Mouse (Mus musculus) forebrain, embryonic 12.5 days (tissue): ENCODE data around the gene Tcf25. TPM values are rescaled to one million over a fixed set of nuclear protein-coding genes. Genes with fewer than 3 reads are reported as not detected.
"Not testable (repeated sequence)": the region's sequence is repeated elsewhere in the genome, so short reads cannot be mapped to it uniquely, and the experiment has no call there.

Experiments
- ATAC-seq: fragments of 200-750 bp; cut with Nextera tagmentation; 2 replicates; pipeline ENCODE4 v1.8.0; 2017; ENCODE audit warnings: moderate TSS enrichment; ENCODE audit not compliant: low FRiP score
- H3K27ac ChIP-seq: fragments of 300-500 bp; sonication (generic); 2 replicates; pipeline ENCODE4 v1.5.1; 2016; ENCODE audit warnings: mild to moderate bottlenecking
- H3K27me3 ChIP-seq: fragments of 300-500 bp; sonication (generic); 2 replicates; pipeline ENCODE4 v1.6.1; 2016; ENCODE audit warnings: mild to moderate bottlenecking
- H3K36me3 ChIP-seq: fragments of 300-500 bp; sonication (generic); replicated peaks from 2 replicates; pipeline ENCODE4 v1.6.1; 2016; ENCODE audit warnings: mild to moderate bottlenecking
- H3K4me1 ChIP-seq: fragments of 300-500 bp; sonication (generic); 2 replicates; pipeline ENCODE4 v1.6.1; 2016
- H3K4me2 ChIP-seq: fragments of 300-500 bp; sonication (generic); 2 replicates; pipeline ENCODE4 v1.6.1; 2016; ENCODE audit warnings: mild to moderate bottlenecking, moderate library complexity
- H3K4me3 ChIP-seq: fragments of 300-500 bp; sonication (generic); replicated peaks from 2 replicates; pipeline ENCODE4 v1.5.1; 2016; ENCODE audit warnings: mild to moderate bottlenecking
- H3K9ac ChIP-seq: fragments of 300-500 bp; sonication (generic); 2 replicates; pipeline ENCODE4 v1.6.1; 2016; ENCODE audit warnings: mild to moderate bottlenecking
- H3K9me3 ChIP-seq: fragments of 300-500 bp; sonication (generic); 2 replicates; pipeline ENCODE4 v1.6.1; 2016
- WGBS: fragments of 180-500 bp; shearing (Covaris S2); methylation state at CpG from one replicate; pipeline ENCODE4 v1.1.7; 2016; 5-methylcytosine and 5-hydroxymethylcytosine counted together
- polyA plus RNA-seq: library from polyadenylated mRNA; unstranded; fragments of >200 nt; fragmentation: Nextera tagmentation; extraction: Ambion mirVana; gene quantifications from 2 replicates; pipeline ENCODE4 v1.2.1, GENCODE M21; 2016

Tcf25 gene
- polyA plus RNA-seq, 1 experiment from 2014 or later: 174 TPM

DNA sequence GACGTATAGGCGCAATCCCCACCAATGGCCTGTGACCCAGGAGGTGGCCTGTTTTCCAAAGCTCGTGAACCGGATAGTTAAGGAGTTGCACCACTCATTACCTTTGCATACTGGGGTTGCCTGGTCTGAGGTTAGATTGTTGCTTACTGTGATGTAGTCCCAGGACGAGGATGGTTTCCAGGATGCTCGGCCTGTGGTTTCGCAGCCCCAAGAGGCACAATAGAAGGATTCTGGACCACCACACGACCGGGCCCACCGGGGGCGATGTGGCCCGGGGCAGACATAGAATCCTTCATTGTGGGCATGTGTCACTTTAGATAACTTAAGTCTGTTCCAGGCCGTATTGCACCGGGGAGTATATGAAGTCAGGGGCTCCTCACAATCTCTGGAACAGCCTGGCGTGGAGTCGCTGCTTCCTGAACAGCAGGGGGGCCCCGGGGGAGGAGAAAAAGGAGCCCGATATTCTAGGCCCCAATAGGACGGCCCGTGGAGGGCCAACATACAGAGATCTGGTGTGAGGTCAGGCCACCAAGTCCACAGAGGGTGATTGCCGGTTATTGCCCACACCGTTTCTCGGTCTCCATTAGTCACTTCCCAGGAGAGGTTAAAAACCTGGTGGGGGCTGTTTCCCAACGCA lies 54.2 kb downstream of the Tcf25 start:
- no peak overlapping the region for H3K9ac ChIP-seq
- WGBS: 97% methylated on average over 24 of the region's 24 CpGs
- H3K4me1 ChIP-seq: 0 out of 2 replicates have a peak, but pooled peaks cover under 1% of the 10 kb centered on the region
- no peak overlapping the region for H3K4me2 ChIP-seq
- peaks cover under 1% of the 10 kb centered on the region; the same call in 1 of the 2 replicates for H3K36me3 ChIP-seq
- ATAC-seq: no peak
- H3K27me3 ChIP-seq: no peaks in the 10 kb centered on the region
- H3K27ac ChIP-seq: no peak overlapping the region
- no peak overlapping the region for H3K4me3 ChIP-seq
- H3K9me3 ChIP-seq: peaks cover 55% of the 10 kb centered on the region

DNA sequence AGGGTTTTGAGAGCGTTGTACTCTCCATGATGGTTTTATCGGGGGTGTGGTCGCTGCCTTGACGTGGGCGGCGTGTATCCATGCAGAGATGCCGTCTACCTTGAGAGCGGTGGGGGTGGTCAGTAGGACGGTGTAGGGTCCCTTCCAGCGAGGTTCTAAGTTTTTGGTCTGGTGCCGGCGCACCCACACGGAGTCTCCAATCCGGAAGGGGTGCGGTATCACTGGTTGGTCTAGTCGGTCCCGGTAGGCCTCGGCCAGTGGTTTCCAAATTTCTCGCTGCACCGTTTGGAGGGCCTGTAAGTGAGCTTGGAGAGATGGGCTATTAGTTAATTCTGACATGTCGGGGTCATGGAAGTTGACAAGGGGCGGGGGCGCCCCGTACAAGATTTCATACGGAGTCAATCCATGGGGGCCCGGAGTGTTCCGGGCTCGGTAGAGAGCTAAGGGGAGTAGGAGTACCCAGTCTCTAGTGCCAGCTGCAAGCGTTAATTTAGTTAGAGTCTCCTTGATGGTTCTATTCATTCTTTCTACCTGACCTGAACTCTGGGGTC lies 54.9 kb downstream of the Tcf25 start:
- Histone ChIP-seq H3K27ac (no peak overlapping the region), H3K4me2 (no peak overlapping the region), H3K4me3 (no peak overlapping the region), H3K4me1 (no peaks in the 10 kb centered on the region), H3K27me3 (no peaks in the 10 kb centered on the region), H3K9me3 (peaks cover 56% of the 10 kb centered on the region), H3K9ac (no peak overlapping the region), H3K36me3 (no peaks in the 10 kb centered on the region)
- 98% methylated on average over 29 of the region's 29 CpGs for WGBS
- ATAC-seq: no peak

DNA sequence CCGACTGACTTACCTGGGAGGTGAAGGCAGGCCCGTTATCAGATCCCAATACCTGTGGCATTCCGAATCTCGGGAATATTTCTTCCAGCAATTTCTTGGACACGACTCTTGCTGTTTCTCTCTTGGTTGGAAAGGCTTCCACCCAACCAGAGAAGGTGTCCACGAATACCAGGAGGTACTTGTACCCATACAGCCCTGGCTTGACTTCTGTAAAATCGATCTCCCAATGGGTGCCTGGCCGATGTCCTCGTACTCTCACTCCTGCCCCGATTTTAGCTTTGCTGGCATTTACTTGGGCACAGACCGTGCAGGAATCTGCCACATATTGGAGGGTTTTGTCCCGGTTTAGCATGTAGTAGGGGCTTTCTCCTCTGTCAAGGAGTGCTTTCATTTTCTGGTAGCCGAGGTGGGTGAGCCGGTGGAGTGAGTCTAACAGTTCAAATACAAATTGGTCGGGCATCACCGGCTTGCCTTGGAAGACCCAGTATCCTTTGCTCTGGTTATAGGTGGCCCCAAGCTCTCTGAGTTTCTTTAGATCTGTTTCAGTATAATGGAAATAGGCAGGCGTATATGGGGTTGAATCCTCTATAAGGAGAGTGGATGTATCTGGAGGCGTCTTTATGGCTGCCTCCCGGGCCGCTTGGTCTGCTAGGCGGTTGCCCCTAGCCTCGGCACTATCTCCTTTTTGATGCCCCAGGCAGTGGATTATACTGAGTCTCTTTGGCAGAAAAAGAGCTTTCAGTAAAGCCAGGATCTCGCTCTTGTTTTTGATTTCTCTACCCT lies 55.6 kb downstream of the Tcf25 start:
- Histone ChIP-seq H3K27ac (no peak overlapping the region), H3K9ac (no peak overlapping the region), H3K27me3 (no peaks in the 10 kb centered on the region), H3K36me3 (no peaks in the 10 kb centered on the region), H3K4me1 (no peaks in the 10 kb centered on the region), H3K9me3 (peaks cover 56% of the 10 kb centered on the region), H3K4me2 (no peak overlapping the region), H3K4me3 (no peak overlapping the region)
- 96% methylated on average over 23 of the region's 23 CpGs for WGBS
- no peak for ATAC-seq

DNA sequence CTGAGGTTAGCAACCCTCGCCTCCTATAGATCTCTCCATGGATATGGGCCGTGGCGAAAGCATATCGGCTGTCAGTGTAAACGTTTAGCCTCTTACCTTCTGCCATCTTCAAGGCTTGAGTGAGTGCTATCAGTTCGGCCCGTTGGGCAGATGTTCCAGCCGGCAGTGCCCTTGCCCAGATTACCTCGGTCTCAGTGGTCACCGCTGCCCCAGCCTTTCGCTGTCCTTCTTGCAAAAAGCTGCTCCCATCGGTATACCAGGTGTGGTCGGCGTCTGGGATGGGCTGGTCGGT lies 56.1 kb downstream of the Tcf25 start:
- H3K9ac ChIP-seq, H3K4me3 ChIP-seq, H3K27me3 ChIP-seq, H3K36me3 ChIP-seq, H3K27ac ChIP-seq, H3K4me2 ChIP-seq, H3K4me1 ChIP-seq, ATAC-seq: not testable (repeated sequence)
- H3K9me3 ChIP-seq: peaks cover 60% of the 10 kb centered on the region
- 95% methylated on average over 15 of the region's 15 CpGs for WGBS

DNA sequence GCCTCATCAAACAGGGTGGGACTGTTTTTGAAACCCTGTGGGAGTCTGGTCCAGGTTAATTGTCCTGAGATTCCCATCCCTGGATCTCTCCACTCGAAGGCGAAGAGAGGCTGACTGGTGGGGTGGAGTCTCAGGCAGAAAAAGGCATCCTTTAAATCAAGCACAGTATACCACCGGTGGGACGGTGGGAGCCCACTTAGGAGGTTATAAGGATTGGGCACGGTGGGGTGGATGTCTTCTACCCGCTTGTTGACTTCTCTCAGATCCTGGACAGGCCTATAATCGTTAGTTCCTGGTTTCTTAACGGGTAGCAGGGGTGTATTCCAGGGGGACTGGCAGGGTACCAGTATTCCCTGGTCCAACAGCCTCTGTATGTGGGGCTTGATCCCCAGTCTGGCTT lies 57.4 kb downstream of the Tcf25 start:
- H3K9ac ChIP-seq, H3K27me3 ChIP-seq, H3K4me2 ChIP-seq, ATAC-seq, H3K4me1 ChIP-seq, H3K4me3 ChIP-seq, H3K27ac ChIP-seq, H3K36me3 ChIP-seq: not testable (repeated sequence)
- WGBS: 89% methylated on average over 8 of the region's 8 CpGs
- peaks cover 65% of the 10 kb centered on the region for H3K9me3 ChIP-seq

DNA sequence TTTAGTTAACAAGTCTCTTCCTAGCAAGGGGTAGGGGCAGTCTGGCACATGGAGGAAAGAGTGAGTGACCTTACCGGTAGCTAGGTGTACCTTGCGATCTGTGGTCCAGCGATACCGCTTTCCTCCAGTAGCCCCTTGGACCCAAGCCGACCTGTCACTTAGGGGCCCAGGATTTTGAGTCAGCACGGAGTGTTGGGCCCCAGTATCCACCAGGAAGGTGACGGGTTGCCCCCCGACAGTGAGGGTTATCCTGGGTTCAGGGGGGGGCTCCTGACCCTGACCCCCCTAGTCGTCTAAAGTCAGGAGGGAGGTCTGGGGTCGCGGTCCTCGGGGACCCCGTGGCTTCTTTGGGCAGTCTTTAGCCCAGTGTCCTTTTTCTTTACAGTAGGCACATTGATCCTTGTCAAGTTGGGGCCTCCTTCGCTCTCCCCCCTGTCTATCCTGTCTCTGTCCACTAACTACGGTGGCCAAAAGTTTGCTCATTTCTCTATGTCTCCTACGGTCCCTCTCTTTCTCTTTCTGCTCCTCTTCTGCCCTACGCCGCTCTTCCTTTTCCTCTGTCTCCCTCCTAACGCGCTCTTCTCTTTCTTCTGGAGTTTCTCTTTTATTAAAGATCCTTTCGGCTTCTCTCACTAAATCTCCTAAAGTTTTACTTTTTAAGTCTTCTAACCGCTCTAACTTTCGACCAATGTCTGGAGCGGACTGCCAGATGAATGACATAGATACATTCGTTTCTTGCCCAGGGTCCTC lies 58.2 kb downstream of the Tcf25 start:
- ATAC-seq: no peak
- WGBS: 95% methylated on average over 25 of the region's 25 CpGs
- H3K4me1 ChIP-seq: no peaks in the 10 kb centered on the region
- no peak overlapping the region for H3K27ac ChIP-seq
- H3K9me3 ChIP-seq: peaks cover 60% of the 10 kb centered on the region
- no peaks in the 10 kb centered on the region for H3K27me3 ChIP-seq
- no peak overlapping the region for H3K9ac ChIP-seq
- H3K4me2 ChIP-seq: no peak overlapping the region
- no peak overlapping the region for H3K4me3 ChIP-seq
- no peaks in the 10 kb centered on the region for H3K36me3 ChIP-seq

DNA sequence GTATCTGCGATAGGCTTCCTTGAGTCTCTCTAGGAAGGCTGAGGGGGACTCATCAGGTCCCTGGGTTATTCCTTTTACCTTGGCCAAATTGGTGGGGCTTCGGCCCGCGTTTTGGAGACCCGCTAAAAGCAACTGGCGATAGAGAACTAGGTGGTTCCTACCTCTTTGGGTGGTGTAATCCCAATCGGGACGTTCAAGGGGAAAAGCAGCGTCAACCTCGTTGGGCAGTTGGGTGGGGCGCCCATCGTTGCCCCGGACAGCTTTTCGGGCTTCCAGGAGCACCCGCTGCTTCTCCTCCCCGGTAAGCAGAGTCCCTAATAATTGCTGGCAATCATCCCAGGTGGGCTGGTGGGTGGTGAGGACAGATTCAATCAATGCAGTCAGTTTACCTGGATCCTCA lies 58.8 kb downstream of the Tcf25 start:
- no peak overlapping the region for H3K4me2 ChIP-seq
- no peaks in the 10 kb centered on the region for H3K27me3 ChIP-seq
- no peak overlapping the region for H3K9ac ChIP-seq
- H3K4me1 ChIP-seq: no peaks in the 10 kb centered on the region
- WGBS: 95% methylated on average over 16 of the region's 16 CpGs
- ATAC-seq: no peak
- peaks cover 54% of the 10 kb centered on the region for H3K9me3 ChIP-seq
- no peak overlapping the region for H3K27ac ChIP-seq
- H3K36me3 ChIP-seq: no peaks in the 10 kb centered on the region
- no peak overlapping the region for H3K4me3 ChIP-seq

DNA sequence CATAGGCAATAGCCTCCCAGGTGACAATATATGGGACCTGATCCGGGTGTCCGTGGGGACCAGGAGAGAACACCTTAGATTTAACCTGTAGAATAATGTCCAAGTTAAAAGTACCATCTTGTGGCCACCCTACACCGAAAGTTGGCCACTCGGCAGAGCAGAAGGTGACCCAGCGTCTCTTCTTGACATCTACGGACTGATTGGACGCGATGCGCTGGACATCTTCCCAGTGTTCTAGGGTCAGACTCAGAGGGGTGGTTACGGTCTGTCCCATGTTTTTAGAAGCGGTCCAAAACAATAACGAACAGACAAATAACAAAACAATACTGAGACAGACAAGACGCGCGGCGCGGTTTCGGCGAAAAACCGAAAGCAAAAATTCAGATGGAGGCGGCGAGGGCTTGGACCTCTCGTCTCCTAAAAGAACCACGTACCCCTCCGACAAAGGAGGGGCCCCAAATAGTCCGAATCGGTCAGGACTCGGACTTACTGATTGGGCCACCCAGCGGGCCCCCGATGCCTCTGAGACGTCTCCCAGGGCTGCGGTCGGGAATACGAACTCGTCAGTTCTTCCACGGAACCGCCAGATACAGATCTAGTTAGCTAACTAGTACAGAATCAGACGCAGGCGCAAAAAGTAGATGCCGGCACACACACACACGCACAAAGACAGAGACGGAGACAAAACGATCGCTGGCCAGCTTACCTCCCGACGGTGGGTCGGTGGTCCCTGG lies 59.9 kb downstream of the Tcf25 start:
- peaks cover 44% of the 10 kb centered on the region for H3K9me3 ChIP-seq

DNA sequence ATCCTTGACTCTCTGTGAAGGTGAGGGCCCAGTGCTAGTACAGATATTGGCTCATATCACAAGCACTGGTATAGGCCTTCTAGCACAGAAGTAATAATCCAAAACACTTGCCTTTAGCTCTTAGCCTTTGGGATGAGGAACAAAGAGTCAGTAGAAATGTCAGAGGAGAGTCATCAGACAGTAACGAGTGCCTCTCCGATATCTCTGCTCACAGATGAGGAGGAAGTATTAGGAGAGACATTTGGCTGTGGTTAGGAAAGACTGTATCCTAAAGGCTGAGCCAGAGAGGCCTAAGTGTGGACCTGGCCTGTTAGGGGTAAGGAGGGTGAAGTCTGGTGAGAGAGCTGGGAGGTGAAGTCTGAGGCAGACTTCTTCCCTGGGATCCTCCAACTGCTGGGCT lies 68.2 kb downstream of the Tcf25 start:
- H3K27ac ChIP-seq: no peak overlapping the region
- no peak overlapping the region for H3K4me2 ChIP-seq
- H3K4me3 ChIP-seq: no peak overlapping the region
- peaks cover 9% of the 10 kb centered on the region for H3K4me1 ChIP-seq
- H3K9ac ChIP-seq: no peak overlapping the region
- H3K9me3 ChIP-seq: no peaks in the 10 kb centered on the region
- 0 out of 2 replicates have a peak, but pooled peaks cover 5% of the 10 kb centered on the region for H3K27me3 ChIP-seq
- H3K36me3 ChIP-seq: no peaks in the 10 kb centered on the region
- no peak for ATAC-seq
- 92% methylated on average over 2 of the region's 2 CpGs for WGBS

More for the DNA sequence above, 59.9 kb downstream of the Tcf25 start:
- ATAC-seq, H3K4me3 ChIP-seq, H3K4me1 ChIP-seq, H3K27me3 ChIP-seq, H3K9ac ChIP-seq, H3K36me3 ChIP-seq, H3K27ac ChIP-seq, H3K4me2 ChIP-seq: not testable (repeated sequence)
- 97% methylated on average over 47 of the region's 47 CpGs for WGBS

DNA sequence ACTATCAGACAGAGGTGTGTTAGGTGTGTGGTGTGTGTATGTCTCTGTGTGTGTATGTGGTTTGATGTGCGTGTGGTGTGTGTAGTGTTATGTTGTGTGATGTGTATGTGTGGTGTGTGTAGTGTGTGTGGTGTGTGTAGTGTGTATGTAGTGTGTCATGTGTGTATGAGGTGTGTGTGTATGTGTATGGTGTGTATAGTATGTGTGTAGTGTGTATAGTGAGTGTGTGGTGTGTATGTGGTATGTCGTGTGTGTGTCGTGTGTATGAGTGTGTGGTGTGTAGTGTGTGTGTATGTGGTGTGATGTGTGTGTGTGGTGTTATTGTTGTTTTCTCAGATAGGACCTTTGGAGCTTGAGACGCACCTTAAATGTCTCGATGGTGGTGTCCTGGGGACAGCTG lies 68.8 kb downstream of the Tcf25 start:
- peak overlapping the region; percentile 72 for H3K4me2 ChIP-seq
- peaks cover 9% of the 10 kb centered on the region for H3K4me1 ChIP-seq
- no peaks in the 10 kb centered on the region for H3K36me3 ChIP-seq
- H3K27ac ChIP-seq: no peak overlapping the region
- WGBS: 86% methylated on average over 5 of the region's 5 CpGs
- H3K9ac ChIP-seq: peak overlapping the region; percentile 75; the same call in 1 of the 2 replicates
- H3K4me3 ChIP-seq: no peak overlapping the region
- H3K27me3 ChIP-seq: 0 out of 2 replicates have a peak, but pooled peaks cover 5% of the 10 kb centered on the region
- no peaks in the 10 kb centered on the region for H3K9me3 ChIP-seq
- no peak; the same call in 1 of the 2 replicates for ATAC-seq

DNA sequence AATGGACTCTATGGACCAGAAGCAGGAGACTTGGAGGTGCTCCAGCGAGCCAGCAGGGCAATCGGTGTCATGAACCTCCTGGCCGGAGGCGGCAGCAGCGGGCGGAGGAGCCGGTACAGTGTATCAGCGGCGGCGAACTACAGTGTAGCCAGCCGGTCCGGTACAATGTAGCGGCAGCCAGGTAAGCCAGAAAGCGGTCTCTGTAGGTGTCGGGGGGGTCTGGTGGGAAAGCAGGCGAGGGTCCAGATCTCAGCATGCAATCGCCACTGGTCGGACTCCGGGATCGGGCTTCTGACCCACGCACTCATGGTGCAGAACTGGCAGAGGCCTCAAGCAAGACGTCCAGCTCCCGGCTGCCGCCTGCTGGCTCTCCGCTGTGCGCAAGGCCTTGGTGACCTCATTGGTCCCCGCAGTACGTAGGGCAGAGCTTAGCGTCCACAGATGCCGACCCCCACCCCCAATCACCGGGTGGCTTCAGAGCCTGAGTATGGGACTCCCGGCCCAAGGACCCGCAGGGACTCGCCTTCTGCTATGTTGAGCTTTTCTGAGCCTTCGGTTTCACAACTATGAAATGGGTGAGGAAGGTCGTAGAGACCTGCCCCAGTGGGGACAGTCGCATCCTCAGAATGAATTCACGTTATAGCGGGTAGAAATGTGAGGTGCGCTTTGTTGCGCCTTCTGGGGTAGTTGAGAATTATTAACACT lies 69.5 kb downstream of the Tcf25 start:
- H3K36me3 ChIP-seq: no peaks in the 10 kb centered on the region
- H3K27me3 ChIP-seq: 0 out of 2 replicates have a peak, but pooled peaks cover 5% of the 10 kb centered on the region
- no peaks in the 10 kb centered on the region for H3K9me3 ChIP-seq
- H3K4me3 ChIP-seq: peak overlapping the region; percentile 72
- WGBS: 1% methylated on average over 41 of the region's 41 CpGs
- peak; percentile 93 for ATAC-seq
- peaks cover 9% of the 10 kb centered on the region for H3K4me1 ChIP-seq
- H3K27ac ChIP-seq: peak overlapping the region; percentile 66; the same call in 1 of the 2 replicates
- H3K4me2 ChIP-seq: peak overlapping the region; percentile 72
- peak overlapping the region; percentile 75 for H3K9ac ChIP-seq
